Mouse (Mus musculus) T-helper 17 cell (primary cell): Measurements from ENCODE around the gene Cap2.

Source experiments
- in situ Hi-C, 2 experiments: fragments of 300-600 bp; cut with MboI, MseI; formaldehyde crosslinking; loops; 1 replicate in 1 of 2; 2 replicates in 1 of 2; pipeline ENCODE4 v1.15.1; 2025; ENCODE audit warnings: high pct_unique_total_duplicates in 2 of 2

Gene Cap2

DNA sequence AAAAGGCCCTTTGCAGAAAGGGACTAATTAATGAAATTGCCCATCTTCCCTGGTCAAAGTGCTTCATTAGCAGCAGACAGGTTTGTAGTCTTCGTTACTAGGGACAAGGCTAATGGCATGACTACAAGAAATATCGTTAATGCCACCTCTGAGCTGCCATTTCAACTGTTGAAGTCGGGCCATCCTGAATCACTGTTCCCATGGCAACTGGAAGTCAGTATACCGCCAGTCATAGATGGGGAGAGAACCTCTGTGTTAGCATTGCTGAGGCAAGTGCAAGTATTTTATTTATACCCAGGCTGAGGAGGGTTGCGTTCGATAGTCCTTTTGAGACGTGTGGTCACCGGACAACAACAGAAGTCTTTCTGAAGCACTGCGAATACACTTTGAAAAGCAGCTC lies 53.1 kb downstream of the Cap2 start:
- in situ Hi-C loops, result no loop called here

DNA sequence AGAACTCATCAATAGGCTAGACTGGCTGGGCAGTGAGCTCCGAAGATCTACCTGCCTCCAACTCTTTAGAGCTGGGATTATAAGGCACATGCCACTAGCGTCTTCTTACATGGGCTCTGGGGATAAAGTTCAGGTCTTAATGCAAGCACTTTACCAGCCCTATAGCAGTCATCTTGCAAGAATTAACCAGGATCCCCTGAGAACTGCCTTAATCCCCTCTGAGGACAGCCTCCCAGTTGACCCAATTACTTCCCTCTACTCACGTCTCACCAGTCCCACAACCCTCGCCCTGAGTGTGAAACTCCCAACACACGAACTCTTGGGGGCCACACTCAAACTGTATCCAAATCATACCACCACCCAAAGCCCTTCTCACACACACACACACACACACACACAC lies 64.3 kb downstream of the Cap2 start:
- in situ Hi-C loops, result no loop called here

DNA sequence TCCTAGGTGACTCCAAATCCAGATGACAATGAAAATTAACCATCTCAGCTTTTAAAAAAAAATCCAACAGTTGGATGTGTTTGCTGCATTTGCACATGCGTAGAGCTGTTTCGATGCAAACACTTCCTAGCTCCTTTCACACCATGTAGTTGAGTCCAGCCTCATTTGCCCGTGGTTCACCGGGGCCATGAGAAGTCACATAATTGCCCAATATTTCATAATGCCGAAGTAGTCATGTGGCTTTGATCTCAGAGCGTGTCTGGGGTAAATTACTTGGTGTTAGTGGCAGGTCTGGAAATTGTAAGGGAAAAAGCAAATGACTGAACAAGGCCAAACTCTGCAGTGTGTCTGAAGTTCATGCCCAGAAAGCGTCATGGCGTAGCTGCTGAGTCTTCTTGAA lies 67.8 kb downstream of the Cap2 start:
- in situ Hi-C loops, result no loop called here

DNA sequence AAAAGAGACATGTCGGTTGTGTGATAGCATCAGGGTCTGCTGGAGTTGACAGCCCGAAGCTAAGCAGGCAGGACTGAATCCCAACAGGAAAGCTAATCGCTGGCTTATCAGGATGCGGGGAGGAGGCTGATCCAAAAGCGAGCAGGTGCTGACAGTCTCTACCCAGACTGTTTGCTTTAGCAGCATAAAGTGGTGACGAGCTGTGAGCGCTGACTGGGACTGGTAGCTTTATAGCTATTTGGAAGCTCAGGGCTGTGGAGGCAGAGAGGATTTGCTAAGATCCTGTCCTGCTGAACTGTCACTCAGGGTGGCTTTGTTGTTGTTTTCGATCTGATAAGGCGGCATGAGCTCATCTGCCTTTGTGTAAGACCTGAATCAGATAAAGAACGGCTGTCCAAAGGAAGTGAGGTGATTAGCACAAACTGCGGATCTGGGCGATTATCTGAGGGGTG lies 69.5 kb downstream of the Cap2 start:
- in situ Hi-C loops, result no loop called here

DNA sequence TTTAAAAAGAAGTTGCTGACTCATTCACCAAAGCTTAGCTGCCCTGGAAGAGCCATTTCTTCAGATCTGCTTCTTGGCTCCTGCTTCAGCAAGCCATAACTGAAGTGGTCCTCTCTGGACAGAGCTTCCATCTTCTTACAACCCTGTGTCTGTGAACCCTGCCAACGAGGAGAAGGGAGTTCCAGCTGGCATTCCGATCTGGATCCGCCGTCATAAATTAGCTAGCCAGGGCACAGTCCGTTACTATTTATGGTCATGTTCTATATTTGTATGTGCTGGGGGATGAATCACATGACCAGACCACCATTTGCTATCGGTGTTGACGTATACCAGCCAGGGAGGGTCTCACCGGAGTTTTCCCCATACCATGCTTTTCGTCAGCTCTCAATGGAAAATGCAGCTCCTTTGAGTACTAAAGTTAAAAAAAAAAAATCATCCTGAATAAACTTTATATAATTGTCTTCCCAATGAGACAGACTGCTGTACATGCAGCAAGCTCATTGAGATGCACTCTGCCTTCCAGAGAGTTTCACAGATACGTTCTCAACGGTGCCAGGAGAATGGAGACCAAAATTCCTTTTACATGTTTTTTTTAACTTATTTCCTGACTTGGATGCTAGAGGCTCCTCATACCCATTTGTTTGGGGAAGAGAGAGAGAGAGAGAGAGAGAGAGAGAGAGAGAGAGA lies 70.5 kb downstream of the Cap2 start:
- in situ Hi-C loops, result no loop called here

DNA sequence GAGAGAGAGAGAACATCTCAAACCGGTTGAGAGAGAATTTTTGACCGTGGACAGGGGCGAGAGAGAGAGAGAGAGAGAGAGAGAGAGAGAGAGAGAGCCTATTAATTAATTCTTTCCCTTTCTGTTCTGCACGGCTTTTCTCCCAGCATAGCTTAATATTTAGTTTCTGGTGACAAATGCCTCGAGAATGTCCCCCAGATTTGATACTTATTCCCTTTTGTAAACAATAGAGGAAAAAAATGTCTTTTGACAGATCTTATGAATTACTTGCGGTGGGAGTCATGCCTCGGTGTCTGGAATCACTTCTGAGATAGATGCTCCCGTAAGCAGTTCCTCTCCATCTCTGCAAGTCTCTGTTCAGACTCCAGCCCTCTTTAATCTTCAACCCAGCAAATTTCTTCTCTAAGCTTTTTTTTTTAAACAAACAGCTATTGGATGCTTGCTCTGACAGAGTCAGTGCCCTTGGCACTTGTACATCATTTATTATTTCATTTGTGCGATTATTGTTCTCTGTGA lies 71.1 kb downstream of the Cap2 start:
- in situ Hi-C loops, result no loop called here

DNA sequence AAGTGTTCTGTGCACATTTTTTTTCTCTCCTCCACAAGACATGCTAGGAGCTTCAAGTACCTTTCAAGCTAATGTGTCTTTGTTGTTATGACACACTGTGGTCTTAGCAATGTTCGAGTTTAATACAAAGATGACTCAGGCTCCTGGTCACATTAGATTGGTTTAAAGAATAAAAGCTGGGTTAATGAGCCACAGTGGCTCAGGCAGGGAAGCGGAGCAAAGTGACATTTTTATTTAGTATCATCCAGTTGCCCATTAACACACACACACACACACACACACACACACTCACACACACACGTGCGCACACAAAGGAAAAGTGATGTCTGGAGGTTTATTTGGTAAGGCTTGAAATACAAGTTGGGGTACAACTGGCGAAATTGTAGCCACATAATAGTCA lies 72.6 kb downstream of the Cap2 start:
- in situ Hi-C loops, result no loop called here

DNA sequence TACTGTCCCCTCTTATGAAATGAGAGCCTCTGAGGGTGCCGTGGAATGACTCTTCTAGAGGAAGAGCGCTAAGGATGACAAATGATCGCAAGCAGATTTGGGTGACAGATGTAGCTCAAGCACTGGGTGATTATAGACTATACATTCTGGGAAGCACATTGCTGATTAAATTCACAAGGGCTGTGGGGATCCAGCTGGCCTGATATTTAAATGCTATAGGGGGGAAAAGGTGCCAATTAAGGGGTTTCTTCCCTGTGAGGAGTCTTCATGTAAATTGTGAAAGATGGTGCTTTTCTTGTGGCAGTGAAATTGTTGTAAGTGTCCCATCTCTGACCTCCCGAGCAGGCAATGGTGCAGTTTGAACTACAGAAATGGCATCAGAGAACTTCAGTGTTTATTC lies 73.1 kb downstream of the Cap2 start:
- in situ Hi-C loops, result no loop called here

DNA sequence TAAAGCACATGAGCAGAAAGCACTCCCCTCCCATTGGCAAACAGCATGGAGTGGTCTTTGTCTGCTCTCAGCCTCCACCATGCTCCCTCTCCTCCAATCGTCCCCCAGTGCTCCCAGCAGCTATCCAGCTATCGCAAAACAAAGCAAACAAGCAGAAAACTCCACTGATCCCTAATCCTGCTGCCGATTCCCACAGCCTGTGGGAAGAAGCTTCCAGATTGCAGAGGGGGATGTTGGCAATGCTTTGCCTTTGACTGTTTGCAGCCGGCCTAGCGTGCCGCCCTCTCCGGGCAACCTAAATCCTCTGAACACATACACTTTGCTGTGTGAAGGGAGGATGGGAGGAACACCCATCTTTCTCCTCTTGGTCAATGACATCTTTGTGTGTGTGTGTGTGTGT lies 83.2 kb downstream of the Cap2 start:
- in situ Hi-C loops, result no loop called here

DNA sequence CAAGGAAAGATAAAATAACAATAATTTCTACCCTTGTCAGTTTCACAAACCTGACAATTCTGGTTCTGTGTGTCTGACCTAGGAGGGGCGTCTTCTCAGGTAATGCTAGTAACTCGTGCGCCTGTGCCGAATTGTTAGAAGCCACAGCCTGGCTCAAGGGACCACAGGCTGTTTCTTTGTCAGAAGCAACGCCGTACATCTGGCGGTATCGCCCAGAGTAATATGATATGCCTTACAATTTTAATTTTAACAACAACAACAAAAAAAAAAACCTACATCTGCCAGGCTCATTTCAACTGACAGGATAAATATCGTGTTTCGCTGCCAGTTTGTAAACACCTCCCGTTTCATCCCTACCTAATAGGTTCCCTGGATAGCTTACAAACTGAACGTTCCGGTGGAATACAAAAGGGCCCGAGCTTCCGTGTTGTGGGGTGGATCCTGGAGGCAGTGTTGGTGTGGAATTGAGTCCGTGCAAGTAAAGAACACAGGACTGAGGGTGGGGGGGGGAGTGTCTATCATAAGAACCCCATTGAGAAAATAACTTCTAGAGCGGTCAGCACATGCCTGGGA lies 86.2 kb downstream of the Cap2 start:
- in situ Hi-C loops, result no loop called here

DNA sequence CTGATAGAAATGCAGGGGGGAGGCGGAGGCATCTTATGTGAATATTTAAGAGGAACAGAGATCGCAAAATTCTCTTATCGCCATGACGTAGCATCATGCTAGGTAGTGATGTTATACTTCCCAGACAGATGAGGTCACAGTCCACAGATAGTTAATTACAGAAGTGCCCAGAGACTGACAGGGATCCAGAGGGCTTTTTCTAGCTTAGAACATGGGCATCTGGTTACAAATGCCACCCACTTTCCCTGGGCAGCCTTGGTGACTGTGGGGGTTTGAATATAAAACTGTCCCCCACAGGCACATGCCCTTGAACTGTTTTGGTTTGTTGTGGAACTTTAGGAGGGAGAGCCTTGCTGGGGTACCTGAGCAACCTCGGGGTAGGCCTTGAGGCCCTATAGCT lies 87.0 kb downstream of the Cap2 start:
- in situ Hi-C loops, result no loop called here

DNA sequence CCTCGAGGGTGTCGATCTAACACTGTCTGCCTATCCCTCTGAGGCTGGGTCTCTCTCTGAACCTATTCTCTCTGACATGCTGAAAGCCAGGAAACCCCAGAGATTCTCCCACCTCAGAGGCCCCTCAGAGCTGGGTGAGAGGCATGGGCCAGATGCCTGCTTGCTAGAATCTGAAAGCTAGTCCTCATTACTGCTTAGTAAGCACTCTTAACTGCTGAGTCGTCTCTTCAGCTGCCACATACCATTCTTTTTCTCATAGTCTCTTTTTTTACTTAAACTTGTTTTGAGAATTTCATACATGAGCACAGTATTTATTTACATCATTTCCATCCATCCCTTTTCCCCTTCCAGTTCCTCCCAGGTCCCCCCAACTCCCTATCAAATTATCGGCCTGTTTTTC lies 89.2 kb downstream of the Cap2 start:
- in situ Hi-C loops, result no loop called here

DNA sequence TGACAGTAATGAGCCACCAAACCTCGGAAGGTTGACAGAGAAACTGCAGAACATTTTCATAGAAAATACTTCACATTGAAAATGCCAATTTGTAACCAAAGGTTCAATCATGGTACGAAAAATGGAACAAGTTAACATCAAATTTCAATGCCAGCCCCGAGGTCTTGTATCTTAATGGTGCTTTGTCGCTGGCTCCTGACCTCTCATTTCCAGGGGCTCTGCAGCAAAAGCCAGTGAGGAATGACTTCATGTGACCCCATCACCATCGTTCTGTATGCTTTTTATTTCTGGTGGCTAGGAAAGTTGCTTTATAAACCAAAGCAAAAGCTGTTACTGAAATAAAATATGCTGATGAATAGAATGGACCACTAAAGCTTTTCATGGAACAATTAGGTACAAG lies 99.0 kb downstream of the Cap2 start:
- in situ Hi-C loops, result no loop called here

DNA sequence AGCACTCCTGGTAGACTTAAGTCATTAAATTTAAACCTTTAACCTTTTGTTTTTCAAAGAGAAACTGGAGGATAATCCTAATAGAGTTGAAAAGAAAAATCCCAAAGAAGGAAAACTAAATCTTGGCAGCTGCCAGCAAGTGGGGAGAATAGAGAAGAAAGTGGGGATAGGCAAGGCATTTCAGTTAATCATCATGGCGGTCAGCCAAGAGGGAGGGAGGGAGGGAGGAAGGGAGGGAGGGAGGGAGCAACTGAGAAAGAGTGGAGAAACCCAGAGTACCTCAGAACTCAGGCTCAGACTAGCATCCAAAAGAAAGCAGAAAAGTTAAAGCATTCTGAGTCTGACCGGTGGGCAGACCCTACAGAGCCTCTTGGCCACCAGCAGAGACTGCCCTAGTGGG lies 99.7 kb downstream of the Cap2 start:
- in situ Hi-C loops, result no loop called here

DNA sequence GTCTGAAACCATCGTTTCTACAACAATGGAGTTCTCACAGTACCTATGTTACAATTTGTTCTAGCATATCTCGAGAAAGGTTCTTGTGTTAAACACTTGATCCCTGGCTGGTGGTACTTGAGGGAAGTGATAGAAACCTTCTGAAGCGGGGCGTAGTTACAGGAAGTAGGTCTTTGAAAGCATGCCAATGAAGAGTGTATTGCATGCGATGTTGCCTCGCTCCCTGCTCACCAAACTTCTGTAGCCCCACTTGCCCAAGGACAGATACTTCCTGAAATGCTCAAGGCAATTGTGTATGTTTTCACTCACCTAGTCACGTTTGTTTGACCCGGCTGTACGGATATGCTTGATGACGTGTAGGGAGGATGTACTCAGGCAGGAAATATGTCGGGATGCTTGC lies 101.0 kb downstream of the Cap2 start:
- in situ Hi-C loops, result no loop called here

DNA sequence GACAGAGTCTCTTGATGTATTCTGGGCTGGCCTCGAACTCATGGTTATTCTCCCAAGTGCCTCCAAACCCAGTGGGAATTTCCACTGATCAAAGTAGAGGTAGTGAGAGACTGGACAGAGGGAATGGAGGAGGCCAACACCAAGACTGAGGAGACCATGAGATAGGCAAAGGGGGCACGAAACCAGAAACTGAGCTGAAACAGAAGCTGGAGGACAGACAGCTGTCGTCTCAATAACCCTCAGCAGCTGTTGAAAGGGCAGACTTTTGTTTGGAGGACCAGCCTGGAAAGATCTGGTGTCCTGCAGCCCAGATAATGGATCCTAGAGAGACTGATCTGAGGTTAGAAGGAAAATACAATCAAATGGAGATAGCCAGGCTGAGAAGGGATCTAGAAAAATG lies 109.4 kb downstream of the Cap2 start:
- in situ Hi-C loops, result no loop called here

DNA sequence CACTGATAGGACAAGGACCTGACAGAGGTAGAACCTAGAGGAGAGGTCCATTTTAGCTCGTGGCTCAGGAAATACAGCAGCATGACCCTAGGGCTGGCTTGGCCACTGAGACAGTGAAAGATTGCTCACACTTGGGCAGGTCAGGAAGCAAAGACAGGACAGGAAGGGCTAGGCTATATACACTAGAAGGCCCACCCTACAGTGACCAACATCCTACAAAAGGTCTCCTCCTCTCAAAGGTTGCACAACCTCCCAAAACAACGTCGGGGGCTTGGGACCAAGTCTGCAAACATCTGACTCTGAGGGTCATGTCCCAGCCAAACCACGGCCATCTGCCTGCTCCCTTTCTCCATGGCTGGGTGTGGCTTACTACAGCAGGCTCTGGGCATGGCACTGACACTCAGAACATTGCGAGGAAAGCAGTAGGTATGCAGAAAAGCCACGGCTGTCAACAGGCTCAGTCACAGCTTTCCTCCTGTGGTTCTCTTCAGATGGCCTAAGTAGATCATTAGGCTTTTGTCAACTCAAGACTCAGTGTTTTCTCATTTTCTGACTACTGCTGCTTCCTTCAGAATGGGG lies 112.1 kb downstream of the Cap2 start:
- in situ Hi-C loops, result no loop called here

DNA sequence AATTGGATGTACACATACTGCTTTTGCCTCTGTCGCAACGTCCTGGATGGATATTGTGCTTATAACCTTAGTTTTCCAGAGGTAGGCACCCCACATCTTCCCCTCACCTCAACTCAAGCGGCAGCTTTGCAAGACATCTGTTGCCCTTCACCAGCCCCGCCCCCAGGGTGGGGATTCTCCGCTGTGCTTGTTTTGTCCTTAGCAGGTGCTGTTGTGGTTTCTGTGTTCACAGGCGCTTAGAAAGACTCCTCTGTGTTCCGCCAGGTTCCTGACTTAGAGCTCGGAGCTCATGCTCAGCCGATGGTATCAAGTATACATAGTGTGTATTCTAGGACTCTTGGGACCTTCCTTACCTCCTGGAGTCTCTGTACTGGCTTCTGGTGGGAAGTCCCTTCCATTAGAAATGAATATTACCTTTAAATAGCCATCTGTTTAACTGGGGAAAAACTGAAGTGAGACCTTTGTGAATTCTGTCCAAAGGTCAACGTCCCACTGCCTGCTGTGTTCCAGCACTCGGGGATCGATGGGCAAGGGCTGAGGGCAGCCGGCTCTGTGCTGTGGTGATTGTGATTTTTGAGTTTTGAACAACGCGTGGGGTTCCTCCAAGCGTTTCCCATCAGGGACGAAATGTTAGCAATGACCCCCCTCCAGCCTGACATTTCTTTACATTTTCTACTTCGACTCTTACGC lies 115.2 kb downstream of the Cap2 start:
- in situ Hi-C loops, result no loop called here

DNA sequence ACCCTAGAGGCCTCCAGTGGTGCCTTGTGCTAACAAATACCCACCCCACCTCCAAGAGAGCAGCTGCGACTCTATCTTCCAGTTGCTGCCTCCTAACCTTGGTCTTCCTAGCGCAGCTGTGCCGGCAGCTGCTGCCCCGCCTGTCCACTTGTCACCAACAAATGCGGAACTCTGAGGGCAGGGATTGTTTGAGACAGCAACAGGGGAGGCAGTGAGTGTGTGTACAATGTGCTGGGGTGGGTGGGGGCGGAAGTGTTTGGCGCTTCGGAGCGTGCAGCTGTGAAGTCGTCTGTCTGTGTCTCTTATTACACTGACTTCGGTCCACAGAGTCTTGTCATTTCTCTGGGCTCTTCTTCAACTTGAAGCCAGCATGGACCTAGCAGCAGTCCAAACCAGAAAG lies 118.0 kb downstream of the Cap2 start:
- in situ Hi-C loops, result loop anchor here in 1 of 2 experiments (5.0 kb wide), 1 partner anchor 43 kb away; no protein-coding TSS in a partner anchor

DNA sequence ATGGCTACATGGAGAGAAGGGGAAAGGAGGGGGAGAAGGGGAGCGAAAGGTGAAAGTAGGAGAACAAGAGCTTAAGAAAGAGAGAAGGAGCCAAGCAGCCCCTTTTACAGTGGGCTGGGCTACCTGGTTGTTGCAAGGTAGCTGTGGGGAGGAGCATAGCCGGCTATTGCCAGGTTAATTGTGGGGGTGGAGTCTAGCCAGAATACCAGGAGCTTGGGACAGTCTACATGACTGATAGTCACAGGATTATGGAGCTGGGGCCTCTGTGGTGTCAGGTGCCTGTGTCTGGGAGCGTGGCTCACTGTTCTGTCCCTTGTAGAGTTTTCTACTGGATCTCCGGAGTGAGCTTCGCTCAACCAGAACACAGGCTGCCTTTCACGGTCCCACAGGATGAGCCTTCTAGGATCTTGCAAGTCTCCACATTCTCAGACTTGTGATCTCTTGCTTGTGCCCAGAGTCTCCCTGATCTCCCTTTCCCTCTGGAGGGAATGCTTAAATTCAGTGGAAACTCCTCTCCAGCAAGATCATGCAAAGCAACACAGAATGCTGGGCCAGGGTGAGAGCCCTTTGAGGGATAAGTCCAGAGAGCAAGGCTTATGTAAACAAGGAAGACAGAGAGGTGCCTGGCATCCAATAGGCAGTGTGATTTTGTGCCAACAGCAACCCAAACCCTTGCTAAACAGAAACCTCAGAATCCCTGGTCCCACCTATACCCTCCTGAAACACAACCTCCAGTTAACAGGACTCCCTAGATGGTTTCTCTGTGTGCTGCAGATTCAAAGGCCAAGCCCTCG lies 119.5 kb downstream of the Cap2 start:
- in situ Hi-C loops, result loop anchor here in 1 of 2 experiments (5.0 kb wide), 1 partner anchor 41 kb away; no protein-coding TSS in a partner anchor

DNA sequence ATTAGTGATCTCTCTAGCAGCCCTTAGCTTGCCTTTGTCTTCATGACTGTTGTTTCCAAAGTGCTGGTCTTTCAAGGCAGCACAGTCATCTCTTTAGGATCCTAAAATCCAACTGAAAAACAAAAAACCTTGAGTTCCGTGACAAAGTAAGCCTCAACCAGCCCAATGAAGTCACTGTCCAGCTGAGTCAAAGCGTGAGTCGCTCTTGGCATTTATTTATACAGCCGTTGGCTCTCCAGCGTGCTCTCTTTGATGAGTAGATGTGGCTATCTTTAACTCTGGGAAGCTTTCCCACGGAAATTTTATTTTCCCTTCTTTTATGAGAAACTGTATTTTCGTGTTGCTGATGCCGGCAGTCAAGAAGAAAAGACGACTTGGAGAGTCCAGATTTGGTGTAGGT lies 125.0 kb downstream of the Cap2 start:
- in situ Hi-C loops, result loop anchor here in 1 of 2 experiments (25.0 kb wide), 1 partner anchor 1636 kb away; the partner anchor contains the start of gene Id4
